Mouse (Mus musculus) thymus, postnatal 14 days (tissue): ENCODE results near the gene Ank3.
A peak's percentile ranks its signal among the peaks of the same experiment; 100 is the strongest.

Experiments used
- DNase-seq: peaks from one replicate; pipeline ENCODE4 v3.0.0; 2021

Gene Ank3

DNA sequence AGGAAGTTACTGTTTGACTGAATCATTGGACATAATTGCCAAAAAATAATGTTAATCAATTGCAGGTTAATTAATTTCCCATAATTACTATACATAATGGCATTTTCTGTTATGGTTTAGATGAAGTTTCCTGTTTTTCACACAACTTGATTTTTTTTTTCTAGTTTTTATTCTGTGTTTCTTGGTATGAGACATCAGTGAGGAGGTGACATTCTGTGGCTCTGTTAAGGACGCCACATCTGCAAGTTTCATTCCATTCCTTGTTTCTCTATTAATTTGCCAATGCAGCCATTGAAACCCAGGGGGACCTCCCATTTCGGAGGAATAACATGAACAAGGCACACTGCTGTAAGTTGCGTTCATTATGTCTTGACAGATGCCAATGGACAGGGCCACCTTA is 143.9 kb downstream of the Ank3 start:
- DNase-seq: no peak

DNA sequence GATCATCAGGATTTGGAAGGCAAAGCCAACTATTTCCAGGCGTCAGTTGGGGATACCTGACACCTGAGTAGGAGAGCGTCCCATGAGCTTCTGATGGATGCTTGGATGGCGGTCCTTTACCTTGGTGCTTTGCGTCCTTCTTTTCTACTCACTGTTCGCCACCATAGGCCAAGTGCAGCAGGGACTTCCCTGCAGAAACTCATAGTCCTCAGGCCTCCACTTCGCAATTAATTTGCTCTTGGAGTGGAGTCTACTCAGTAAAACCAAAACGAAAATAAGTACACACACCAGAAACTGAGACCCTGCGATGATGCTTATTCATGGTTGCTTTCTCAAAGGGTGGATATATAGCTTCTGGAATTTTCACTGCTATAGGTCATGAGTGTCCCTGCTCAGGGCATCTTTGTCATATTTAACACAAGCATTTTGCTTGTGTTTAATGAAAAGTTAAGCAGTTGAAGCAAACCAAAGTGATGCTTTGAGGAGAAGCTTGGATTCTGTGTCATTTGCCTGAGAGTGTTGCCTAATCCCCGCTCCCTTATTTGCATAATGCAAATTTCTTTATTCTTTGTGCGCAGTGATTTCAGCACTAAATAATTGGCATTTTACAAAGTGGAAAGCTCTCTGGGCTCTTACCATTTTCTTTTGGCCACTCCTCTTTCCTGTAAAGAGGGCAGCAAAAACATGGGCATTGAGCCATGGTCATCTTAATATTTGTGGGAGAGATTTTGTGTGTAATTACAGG is 145.5 kb downstream of the Ank3 start:
- DNase-seq: no peak

DNA sequence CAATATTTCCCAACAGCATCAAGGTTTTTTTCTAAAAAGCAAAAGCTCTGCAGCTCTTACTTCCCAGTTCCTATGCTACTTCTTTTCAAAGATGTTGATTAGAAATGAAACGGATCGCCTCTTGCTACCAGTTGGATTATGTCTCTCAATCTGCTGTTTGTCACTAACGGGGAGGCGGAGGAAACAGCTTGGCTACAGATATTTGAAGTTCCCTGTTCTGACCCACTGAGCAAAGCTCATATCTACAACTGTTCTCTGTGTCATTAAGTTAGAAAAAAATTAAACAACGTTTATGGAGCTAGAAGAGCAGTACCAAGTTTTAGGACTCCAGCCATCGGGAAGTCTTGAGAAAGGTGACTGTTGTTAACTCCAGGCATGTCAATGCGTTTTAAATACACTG is 146.1 kb downstream of the Ank3 start:
- no peak for DNase-seq

DNA sequence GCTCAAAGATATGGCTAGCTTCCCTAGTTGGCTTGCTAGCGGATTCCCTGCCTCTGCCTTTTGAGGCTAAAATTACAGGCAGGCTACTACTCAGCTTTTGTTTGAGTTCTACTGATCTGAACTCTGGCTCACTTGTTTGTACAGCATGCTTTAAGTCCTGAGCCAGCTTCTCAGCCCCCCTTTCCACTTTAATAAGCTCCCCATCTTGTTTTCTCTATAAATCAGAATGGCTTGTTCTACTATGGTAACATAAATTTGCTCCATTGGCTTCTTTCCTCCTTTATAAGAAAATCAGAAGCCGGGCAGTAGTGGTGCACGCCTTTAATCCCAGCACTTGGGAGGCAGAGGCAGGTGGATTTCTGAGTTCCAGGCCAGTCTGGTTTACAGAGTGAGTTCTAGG is 147.4 kb downstream of the Ank3 start:
- DNase-seq: no peak

DNA sequence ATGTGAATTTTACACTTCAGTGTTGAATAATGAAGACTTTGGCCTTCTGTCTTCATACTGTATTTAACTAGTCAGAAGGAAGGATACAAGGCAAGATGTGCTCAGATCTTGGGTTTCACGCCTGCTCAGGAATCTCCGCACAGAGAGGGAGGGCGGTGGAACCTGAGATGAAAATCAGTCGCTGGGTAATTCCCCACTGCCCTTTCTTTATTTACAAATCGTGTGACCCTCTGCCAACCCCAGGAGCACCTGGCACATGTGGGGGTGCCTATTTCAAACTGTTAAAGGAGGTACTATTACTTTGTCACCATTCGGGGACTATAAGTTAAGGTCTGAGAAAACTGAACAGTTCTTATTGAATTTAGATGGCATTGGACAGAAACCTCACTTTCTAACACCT is 148.1 kb downstream of the Ank3 start:
- DNase-seq: no peak

DNA sequence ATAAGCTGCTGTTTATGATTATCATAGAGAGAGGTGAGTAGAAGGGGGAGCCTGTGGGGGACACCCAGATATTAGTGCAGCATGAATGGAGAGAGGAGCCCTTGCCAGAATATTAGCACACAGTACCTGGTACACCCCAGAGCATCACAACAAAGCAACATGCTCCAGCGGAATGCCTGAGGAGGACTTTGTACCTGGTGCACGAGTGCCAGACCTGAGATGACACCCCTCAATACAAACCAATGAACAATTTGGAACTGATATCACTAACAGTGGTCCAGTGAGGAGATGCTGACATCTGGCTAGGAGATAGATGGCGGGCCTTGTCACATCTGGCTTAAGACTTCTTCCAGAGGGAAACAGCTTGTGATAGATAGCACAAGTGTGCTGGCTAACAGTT is 150.2 kb downstream of the Ank3 start:
- DNase-seq: no peak

DNA sequence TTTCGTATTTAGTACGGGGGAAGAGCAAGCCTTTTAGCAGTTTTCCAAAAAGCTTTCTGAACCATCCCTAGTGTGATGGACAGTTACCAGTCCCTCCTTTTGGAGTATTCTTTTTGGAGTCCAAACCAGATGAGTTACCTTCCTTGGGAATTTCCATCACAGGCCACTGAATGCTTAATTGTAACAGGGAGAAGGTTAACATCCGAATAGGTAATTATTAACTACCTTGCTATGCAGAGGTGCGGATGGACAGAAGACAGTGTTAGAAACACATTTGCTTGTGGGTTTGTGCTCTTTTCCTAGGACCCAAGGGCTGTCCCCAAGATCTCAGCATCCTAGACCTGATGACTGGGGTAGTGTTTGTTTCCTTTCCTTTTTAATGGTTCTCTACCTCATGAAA is 150.6 kb downstream of the Ank3 start:
- DNase-seq: no peak

DNA sequence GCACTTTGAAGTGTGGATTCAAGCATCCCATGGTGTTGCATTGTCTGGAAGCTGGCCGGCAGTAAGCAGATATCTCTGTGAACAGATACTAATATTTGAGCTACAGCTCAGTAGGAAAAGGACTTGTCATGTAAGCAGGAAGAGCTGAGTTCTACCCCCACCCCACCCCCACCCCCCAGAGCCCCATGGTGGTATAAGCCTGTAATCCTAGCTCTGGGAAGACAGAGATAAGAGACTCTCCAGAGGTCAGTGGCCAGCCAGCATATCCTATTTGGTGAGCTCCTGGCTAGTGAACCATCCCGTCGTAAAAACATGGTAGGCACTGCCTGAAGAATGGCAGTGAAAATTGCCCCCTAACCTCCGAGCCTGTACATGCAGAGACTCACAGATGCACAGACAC is 152.3 kb downstream of the Ank3 start:
- no peak for DNase-seq

DNA sequence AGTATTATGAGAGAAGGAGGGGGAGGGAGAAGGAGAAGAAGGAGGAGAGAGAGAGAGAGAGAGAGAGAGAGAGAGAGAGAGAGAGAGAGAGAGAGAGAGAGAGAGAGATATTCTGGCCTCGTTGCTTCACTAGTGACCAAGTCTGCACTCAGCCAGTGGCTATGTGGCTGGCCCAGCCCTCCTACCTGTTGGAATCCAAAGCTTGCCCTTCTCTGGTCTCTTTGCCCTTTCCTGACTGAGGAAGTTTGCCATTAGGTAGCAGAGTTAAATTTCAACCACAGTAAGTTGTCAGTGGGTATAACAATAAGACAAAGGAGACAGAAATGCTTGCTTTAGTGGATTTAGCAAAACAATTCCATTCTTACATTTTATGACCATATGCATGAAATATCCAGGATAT is 154.5 kb downstream of the Ank3 start:
- DNase-seq: no peak

DNA sequence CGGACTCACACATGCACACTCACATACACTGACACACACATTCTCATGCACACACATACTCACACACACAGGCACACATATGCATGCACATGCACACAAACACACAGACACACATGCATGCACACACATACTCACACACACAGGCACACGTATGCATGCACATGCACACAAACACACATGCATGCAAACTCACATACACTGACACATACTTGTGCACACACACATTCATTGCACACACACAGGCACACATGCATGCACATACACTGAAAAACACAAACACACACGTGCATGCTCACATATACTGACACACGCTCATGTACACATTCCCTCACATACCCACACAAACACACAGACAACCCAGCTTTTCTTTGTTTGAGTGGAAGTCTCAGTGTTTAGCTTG is 157.0 kb downstream of the Ank3 start:
- no peak for DNase-seq

DNA sequence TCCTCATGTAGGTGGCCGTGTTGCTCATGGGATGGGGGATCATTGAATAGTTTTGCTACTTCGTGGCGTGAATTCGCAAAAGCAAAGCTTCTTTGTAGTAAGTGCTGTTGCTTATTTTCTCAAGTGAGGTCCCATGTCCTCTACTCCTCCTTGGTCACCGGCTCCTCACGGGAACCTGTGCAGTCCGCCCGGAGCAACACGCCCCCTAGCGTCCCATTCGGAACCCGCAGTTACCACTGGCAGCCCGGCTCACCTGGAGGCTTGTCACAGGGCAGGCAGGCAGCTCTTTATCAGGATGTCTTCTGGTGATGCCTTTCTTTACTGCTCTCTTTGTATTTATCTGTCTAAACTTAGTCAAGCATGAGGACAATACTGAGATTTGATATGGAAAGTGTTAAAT is 157.7 kb downstream of the Ank3 start:
- peak; percentile 53 for DNase-seq

DNA sequence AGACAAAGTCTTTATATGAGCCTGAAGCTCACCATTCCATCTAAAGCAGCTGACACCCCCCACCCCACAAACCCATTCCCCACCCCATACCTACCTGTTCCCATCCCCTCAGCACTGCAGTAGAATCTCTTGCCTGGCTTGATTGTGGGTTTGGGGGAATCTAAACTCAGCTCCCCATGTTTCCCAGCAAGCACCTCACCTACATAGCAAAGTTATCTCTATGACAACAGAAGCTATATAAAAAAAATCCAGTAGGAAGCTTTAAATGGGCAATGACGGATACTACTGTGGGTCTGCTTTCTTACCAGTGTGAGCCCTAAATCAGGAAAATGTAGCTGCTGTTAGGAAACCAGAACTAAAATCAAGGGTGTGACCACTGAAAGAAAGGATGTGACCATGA is 161.7 kb downstream of the Ank3 start:
- DNase-seq: no peak

DNA sequence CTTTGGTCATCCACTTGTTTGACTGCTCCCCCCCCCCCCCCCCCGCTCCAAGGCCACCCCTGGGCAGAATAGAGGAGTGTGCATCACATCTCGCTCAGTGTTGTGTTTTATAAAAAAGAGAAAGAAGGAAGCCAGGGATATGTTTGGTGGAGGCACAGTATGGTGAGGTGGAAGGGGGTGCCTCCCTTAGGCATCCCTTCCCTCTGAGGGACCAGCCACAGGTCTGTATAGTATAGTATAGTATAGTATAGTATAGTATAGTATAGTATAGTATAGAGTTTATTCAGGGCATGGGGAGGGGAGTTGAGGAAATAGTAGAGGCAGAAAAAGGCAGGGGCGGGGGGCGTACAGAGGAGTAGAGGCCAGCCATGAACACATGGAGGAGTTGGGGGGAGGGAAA is 164.4 kb downstream of the Ank3 start:
- no peak for DNase-seq

DNA sequence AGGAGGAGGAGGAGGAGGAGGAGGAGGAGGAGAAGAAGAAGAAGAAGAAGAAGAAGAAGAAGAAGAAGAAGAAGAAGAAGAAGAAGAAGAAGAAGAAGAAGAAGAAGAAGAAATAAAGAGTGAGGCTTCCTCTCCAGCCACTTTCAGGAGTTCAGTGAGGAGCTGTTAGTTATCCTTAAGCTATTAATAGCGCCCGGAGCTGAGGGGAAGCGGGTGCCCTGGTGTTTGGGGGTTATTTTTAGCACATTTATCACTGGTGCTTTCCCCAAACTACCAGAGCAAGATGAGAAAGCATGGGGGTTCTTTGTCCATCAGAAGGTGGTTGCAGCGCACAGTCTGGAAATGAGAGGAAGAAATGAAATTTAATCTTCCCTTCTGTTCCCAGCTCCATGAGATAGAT is 166.5 kb downstream of the Ank3 start:
- DNase-seq: no peak

DNA sequence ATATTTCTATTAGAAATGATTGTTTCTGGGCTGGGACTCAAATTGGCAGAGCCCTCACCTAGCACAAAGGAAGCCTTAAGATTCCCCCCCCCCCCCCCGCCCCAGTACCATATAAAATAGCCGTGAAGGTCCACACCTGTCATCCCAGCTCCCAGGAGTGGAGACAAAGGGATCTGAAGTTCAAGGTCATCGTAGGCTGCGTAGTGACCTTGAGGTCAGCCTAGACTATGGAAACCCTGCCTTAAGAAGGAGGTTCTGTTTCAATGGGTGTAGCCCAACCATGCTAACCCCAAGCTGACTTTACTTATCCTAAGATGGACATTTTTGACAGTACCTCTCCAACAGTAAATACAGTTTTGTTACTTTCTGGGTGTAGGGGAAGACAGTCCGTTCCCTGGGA is 170.4 kb downstream of the Ank3 start:
- DNase-seq: no peak

DNA sequence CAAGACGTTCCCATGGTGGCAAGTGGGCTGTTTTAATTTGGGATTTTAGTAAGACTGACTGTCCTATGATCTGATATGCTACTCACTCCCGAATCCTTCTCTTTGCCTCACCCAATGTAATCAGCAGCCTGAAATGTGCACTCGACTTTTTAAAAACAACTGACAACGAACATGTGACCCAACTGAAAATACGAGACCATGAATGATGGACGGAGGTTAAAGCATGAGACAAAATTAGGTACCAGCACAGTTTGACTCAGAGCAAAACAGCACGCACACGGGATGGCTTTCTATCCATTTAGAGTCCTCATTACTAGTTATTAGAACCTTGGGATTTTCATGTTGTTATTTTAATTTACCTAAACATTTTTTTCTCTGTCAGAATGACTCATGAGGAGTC is 171.2 kb downstream of the Ank3 start:
- no peak for DNase-seq

DNA sequence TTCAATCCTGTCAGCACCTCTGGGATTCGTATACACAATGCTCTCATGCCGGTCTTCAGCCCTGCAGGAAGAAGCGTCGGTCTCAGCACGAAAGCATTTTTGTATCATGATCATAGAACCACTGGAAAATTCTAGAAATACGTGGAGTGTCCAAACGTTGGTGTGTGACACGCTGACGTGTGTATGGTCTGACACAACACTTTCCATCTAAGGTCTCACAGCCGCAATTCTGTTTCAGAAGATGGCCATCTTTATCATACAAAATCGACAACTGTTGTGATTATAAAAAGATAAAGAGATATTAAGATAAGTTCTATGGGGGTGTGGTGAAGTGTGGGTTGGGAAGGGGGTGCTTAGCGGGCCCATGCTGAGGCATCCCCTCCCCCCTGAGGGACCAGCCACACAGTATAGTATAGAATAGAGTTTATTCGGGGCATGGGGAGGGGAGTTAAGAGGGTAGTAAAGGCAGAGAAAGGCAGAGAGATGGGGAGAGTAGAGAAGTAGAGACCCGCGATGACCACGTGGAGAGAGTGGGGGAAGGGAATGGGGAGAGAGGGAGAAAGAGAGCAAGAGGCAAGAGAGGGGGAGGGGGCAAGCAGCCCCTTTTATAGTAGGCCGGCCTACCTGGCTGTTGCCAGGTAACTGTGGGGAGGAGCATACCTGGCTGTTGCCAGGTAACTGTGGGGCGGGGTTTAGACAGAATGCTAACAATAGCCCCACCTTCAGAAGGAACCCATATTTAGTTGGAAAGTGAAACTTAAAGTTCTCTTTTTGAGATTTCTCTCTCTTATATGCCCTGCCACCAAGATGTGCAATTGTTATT is 172.1 kb downstream of the Ank3 start:
- peak; percentile 12 for DNase-seq

DNA sequence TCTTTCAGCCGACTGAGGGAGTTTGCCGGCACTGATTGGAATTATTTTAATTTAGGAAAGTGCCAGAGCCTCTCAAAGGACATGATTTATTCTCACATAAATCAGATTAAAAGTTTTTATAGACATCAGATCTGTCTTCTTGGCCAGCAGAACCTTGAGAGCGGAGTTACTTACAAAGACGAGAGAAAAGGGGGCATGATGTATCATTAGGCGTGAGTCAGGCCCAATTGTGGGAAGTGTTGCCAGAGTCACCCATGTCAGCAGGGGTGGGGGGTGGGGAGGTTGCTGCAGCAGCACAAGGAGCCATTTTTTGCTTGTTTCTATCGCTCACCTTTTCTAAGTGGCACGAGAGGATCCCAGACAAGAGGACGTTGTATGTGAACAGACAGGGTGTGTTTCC is 172.8 kb downstream of the Ank3 start:
- DNase-seq: no peak

DNA sequence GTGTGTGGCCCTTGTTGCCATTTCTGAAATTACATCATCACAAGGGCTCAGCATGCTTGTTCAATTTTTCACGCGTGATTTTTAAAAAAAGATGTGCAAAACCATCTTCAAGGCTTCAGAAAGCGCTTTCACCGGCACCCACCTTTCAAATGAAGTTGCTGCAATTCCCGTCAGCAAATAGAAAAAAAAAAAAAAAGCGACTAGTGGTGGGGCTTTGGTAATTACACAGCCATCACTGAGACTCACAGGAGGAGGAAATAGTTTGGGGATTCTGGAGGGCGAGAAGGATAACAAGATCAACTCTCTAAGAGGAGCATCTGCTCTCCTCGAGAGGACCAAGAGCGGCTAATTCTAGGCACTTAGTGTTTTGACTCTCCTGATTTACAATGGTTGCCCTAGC is 173.4 kb downstream of the Ank3 start:
- DNase-seq: no peak

DNA sequence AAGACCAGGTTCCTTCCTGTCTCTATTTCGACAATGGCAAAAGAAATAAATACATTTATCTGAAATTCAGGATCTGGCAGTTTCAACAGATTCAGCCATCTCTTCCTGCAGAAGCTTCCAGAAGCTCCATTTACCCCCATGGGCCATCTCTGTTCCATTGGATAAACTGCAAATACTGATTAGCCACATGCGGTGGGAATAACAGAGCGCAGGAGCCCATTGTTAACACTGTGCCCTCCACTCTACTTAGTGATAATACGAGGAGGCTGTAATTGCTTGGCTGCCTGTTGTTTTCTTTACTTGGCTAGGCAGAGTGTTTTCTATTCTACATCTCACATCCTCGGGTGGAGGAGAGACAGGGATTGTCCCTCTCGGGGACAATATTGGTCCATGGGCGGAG is 174.5 kb downstream of the Ank3 start:
- DNase-seq: no peak

DNA sequence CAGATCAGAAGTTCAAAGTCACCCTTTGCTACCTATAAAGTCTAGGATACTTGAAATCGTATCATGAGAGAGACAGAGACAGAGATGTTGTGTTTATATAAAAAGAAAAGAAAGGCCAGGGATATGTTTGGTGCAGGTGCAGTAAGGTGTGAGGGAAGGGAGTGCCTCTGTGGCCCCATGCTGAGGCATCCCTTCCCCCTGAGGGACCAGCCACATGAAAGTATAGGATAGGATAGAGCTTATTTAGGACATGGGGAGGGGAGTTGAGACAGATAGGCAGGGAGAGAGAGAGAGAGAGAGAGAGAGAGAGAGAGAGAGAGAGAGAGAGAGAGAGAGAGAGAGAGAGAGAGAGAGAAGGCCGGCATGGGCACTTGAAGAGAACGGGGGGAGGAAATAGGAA is 175.2 kb downstream of the Ank3 start:
- DNase-seq: no peak

DNA sequence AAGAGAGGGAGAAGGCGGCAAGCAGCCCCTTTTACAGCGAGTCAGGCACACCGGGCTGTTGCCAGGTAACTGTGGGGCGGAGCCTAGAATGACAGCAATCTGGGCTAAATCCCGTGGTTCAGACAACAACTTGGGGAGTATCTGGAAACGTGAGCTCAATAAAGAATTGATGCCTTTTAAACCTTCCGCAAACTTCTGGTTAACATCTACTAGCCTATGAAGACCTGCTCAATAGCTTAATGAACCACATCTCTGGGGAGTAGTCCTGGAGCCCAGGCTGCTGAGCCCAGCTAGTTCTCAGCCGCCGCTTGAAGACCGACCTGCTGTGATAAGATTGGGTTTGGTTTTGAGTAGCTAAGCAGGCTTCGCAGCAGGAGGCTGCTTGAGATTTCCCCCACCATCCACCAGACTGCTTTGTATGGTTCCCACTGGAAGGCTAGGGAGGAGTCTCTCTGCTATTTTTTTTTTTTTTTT is 175.7 kb downstream of the Ank3 start:
- no peak for DNase-seq

DNA sequence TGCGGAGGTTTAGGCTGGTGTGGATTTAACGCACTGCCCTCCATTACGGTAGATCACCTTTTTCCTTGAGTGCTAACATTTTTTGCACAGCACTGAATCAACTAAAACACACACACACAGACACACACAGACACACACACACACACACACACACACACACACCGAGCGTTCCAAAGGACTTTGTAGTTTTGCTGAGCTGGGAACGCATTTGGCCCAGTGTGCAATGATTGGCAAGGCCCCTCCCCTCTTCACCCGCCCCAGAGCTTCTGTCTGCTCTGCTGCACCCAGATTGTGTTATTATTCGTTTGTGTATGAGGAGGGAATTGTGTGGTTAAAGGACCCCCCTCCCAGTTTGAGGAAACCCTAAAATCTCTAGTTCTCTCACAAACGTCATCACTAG is 176.3 kb downstream of the Ank3 start:
- DNase-seq: no peak

DNA sequence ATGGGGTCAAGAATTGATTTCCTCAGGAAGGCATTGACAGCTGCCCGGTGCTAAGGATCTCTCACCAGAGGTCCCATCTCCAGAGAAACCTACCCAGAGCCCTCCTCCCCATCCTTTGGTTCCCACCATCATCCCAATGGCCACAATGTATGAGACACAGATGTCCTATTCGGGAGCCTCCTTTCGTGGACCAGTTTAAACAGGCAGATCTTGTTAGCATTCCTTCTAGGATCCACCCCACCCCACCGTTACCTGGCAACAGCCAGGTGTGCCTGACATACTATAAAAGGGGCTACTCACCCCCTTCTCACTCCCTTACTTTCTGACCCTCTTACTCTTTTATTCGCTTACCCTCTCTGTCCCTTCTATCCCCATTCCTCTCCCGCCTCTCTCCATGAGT is 176.9 kb downstream of the Ank3 start:
- no peak for DNase-seq

DNA sequence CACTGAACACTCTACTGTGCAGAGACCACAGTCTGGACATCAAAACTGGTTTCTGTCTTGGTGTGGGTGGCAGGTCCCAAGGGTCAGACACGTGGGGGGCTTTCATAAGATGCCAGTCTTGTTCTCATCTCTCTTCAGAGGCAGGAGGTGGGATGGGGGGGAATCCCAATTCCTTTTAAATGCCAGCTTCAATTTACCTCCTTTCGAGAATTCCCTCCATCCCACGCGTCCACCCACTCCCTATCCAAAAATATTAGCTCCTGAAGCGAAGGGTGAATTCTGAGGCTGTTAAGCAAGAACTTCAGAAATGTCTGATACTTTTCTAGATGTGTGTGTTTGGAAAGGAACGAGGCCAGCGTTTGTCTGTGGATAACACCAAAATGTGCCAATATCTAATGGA is 177.7 kb downstream of the Ank3 start:
- no peak for DNase-seq
